ENCODE assay signal across 14 mouse cellular contexts in genomic region chr13:43272303-43273135, GRCm38 (mm10). TPM values are rescaled to one million over a fixed set of nuclear protein-coding genes. Genes with fewer than 3 reads are reported as not detected.
DNase-seq lines count a peak whose midpoint lies in the region; ATAC-seq and TF ChIP-seq lines count a peak whose summit lies in the region.
"Had no signal": no experiment of that assay in that cellular context is flagged by ENCODE, and none has a peak within 500 bp of the region (broad histone marks: within the 10 kb centered on the region; RNA-seq: fewer than 3 reads in every experiment).

No protein-coding gene starts in this region.

- H3K9ac ChIP-seq in heart, embryonic 12.5 days: no peak overlapping the region
- H3K9ac ChIP-seq in lung, postnatal 0 days (replicated peaks; ENCODE audit: low read depth): no peak overlapping the region
- no peak overlapping the region for H3K9ac ChIP-seq in embryonic facial prominence, embryonic 15.5 days
- no peak overlapping the region for H3K9ac ChIP-seq in liver, postnatal 0 days (replicated peaks)

- peaks cover 35% of the 10 kb centered on the region for H3K4me1 ChIP-seq in heart, embryonic 12.5 days (replicated peaks)
- H3K4me1 ChIP-seq in heart, embryonic 10.5 days: peaks cover 48% of the 10 kb centered on the region
- H3K4me1 ChIP-seq in lung, postnatal 0 days (ENCODE audit: insufficient read depth, low read depth, low read length): no peaks in the 10 kb centered on the region; the same call in 1 of the 2 replicates
- peaks cover 18% of the 10 kb centered on the region for H3K4me1 ChIP-seq in embryonic facial prominence, embryonic 15.5 days
- H3K4me1 ChIP-seq in olfactory bulb, adult 2 months (ENCODE audit: control insufficient read depth, insufficient read depth, low read length): peaks cover 33% of the 10 kb centered on the region
- H3K4me1 ChIP-seq in liver, postnatal 0 days (ENCODE audit: insufficient read depth): peaks cover 8% of the 10 kb centered on the region; the same call in 1 of the 2 replicates

- no peak overlapping the region for H3K4me2 ChIP-seq in heart, embryonic 12.5 days
- H3K4me2 ChIP-seq in lung, postnatal 0 days (replicated peaks; ENCODE audit: low read depth, low read length): no peak overlapping the region
- H3K4me2 ChIP-seq in embryonic facial prominence, embryonic 15.5 days (replicated peaks): no peak overlapping the region
- no peak overlapping the region for H3K4me2 ChIP-seq in liver, postnatal 0 days (ENCODE audit: low read depth, low read length)
- H3K4me2 ChIP-seq: liver, embryonic 11.5 days had no signal

- 54% methylated on average over 13 of the region's 13 CpGs for WGBS in heart, embryonic 12.5 days
- WGBS in heart, embryonic 10.5 days: 69% methylated on average over 13 of the region's 13 CpGs
- WGBS in lung, postnatal 0 days: 56% methylated on average over 13 of the region's 13 CpGs
- WGBS in embryonic facial prominence, embryonic 15.5 days: 52% methylated on average over 13 of the region's 13 CpGs
- WGBS in olfactory bulb, adult 2 months: 53% methylated on average over 13 of the region's 13 CpGs
- WGBS in liver, postnatal 0 days (ENCODE audit: insufficient replicate concordance): 78% methylated on average over 13 of the region's 13 CpGs

- DNase-seq in heart, embryonic 10.5 days (ENCODE audit: low spot score): no peak
- DNase-seq in lung, postnatal 0 days (ENCODE audit: low spot score): no peak
- DNase-seq in lung, postnatal 14 days: no peak
- DNase-seq in liver, postnatal 0 days: no peak
- DNase-seq: cerebellum, adult 11 months; gastrocnemius, postnatal 14 days; retina, postnatal 1 day had no signal

- H3K27me3 ChIP-seq in heart, embryonic 12.5 days (replicated peaks): no peaks in the 10 kb centered on the region
- H3K27me3 ChIP-seq in heart, embryonic 10.5 days (ENCODE audit: insufficient read depth, poor library complexity, severe bottlenecking): no peaks in the 10 kb centered on the region
- H3K27me3 ChIP-seq in lung, postnatal 0 days (replicated peaks; ENCODE audit: insufficient read depth, low read length): no peaks in the 10 kb centered on the region
- no peaks in the 10 kb centered on the region for H3K27me3 ChIP-seq in embryonic facial prominence, embryonic 15.5 days
- H3K27me3 ChIP-seq in liver, postnatal 0 days (ENCODE audit: insufficient read depth, low read length): no peaks in the 10 kb centered on the region
- H3K27me3 ChIP-seq: CH12.LX had no signal

- no peak for TF ChIP-seq EP300 in lung, postnatal 0 days (IDR thresholded peaks at IDR 0.05)
- TF ChIP-seq EP300 in liver, postnatal 0 days (IDR thresholded peaks at IDR 0.05; ENCODE audit: low read depth): no peak

- H3K36me3 ChIP-seq in heart, embryonic 12.5 days: peaks cover 4% of the 10 kb centered on the region
- peaks cover 3% of the 10 kb centered on the region for H3K36me3 ChIP-seq in heart, embryonic 10.5 days
- H3K36me3 ChIP-seq in lung, postnatal 0 days (ENCODE audit: insufficient read depth, low read length): no peaks in the 10 kb centered on the region
- H3K36me3 ChIP-seq in embryonic facial prominence, embryonic 15.5 days: no peaks in the 10 kb centered on the region
- H3K36me3 ChIP-seq in liver, postnatal 0 days (replicated peaks; ENCODE audit: insufficient read depth, low read length): no peaks in the 10 kb centered on the region

- ATAC-seq in heart, embryonic 12.5 days (ENCODE audit: insufficient number of reproducible peaks, low FRiP score): 0 out of 2 replicates have a peak, but pooled peaks have one; percentile 27
- peak; percentile 27; the same call in 1 of the 2 replicates for ATAC-seq in lung, postnatal 0 days
- ATAC-seq in embryonic facial prominence, embryonic 15.5 days (ENCODE audit: insufficient number of reproducible peaks, low FRiP score, low TSS enrichment, low read depth): no peak
- no peak for ATAC-seq in liver, postnatal 0 days
- ATAC-seq: forebrain, embryonic 16.5 days; hindbrain, embryonic 16.5 days had no signal

- H3K9me3 ChIP-seq in heart, embryonic 12.5 days (replicated peaks): peaks cover 4% of the 10 kb centered on the region; the same call in 1 of the 2 replicates
- no peaks in the 10 kb centered on the region for H3K9me3 ChIP-seq in heart, embryonic 10.5 days
- no peaks in the 10 kb centered on the region for H3K9me3 ChIP-seq in lung, postnatal 0 days (ENCODE audit: low read length)
- no peaks in the 10 kb centered on the region for H3K9me3 ChIP-seq in embryonic facial prominence, embryonic 15.5 days (replicated peaks)
- no peaks in the 10 kb centered on the region for H3K9me3 ChIP-seq in liver, postnatal 0 days (ENCODE audit: low read length)

- H3K27ac ChIP-seq in heart, embryonic 12.5 days (ENCODE audit: poor library complexity, severe bottlenecking): no peak overlapping the region
- no peak overlapping the region for H3K27ac ChIP-seq in heart, embryonic 10.5 days
- no peak overlapping the region for H3K27ac ChIP-seq in lung, postnatal 0 days (ENCODE audit: low read length)
- 0 out of 2 replicates have a peak overlapping the region, but pooled peaks have one; percentile 30 for H3K27ac ChIP-seq in embryonic facial prominence, embryonic 15.5 days (replicated peaks)
- H3K27ac ChIP-seq in olfactory bulb, adult 2 months (ENCODE audit: insufficient read depth, low read depth, low read length): peak overlapping the region; percentile 36
- H3K27ac ChIP-seq in liver, postnatal 0 days (ENCODE audit: low read depth): no peak overlapping the region

- H3K4me3 ChIP-seq in heart, embryonic 12.5 days: no peak overlapping the region
- no peak overlapping the region for H3K4me3 ChIP-seq in heart, embryonic 10.5 days
- H3K4me3 ChIP-seq in lung, postnatal 0 days (ENCODE audit: low read depth, low read length): no peak overlapping the region
- no peak overlapping the region for H3K4me3 ChIP-seq in embryonic facial prominence, embryonic 15.5 days (replicated peaks)
- H3K4me3 ChIP-seq in olfactory bulb, adult 2 months (ENCODE audit: insufficient read depth, low read depth, low read length): no peak overlapping the region
- H3K4me3 ChIP-seq in liver, postnatal 0 days (ENCODE audit: low read depth, low read length): no peak overlapping the region

- TF ChIP-seq POLR2A in olfactory bulb, adult 2 months (IDR thresholded peaks at IDR 0.05; ENCODE audit: insufficient read depth, low read depth, low read length): no peak

- TF ChIP-seq CTCF in lung, postnatal 0 days (IDR thresholded peaks at IDR 0.05): no peak
- TF ChIP-seq CTCF in olfactory bulb, adult 2 months (IDR thresholded peaks at IDR 0.05; ENCODE audit: insufficient read depth, low read depth, low read length): no peak
- no peak for TF ChIP-seq CTCF in liver, postnatal 0 days (IDR thresholded peaks at IDR 0.05; ENCODE audit: low read depth)

RNA-seq across cellular contexts. Expression of gene Gfod1, which starts 31.5 kb away (rescaled TPM):
- polyA plus RNA-seq in heart, embryonic 12.5 days (2016; fragmentation: Nextera tagmentation; extraction: Ambion mirVana): 0.98 and 1.0 TPM in 2 replicates
- 0.88 and 0.99 TPM in 2 replicates for polyA plus RNA-seq in heart, embryonic 10.5 days (2016; fragmentation: Nextera tagmentation; extraction: Ambion mirVana)
- 1.6 and 2.0 TPM in 2 replicates for polyA plus RNA-seq in lung, postnatal 0 days (2015; fragmentation: Nextera tagmentation; extraction: Ambion mirVana)
- polyA plus RNA-seq in embryonic facial prominence, embryonic 15.5 days (2015; fragmentation: Nextera tagmentation; extraction: Ambion mirVana): 1.0 TPM in 2 replicates
- polyA plus RNA-seq in olfactory bulb, adult 2 months (2012; ENCODE audit: insufficient read depth, insufficient read length, low replicate concordance, missing spikeins): not detected in 2 replicates
- polyA plus RNA-seq in liver, postnatal 0 days (2015; fragmentation: Nextera tagmentation; extraction: Ambion mirVana): 0.58 and 0.81 TPM in 2 replicates

Comparison
In these comparisons a context has a peak if more than half of its experiments do, and no peak if none do; other contexts are left out.
1. ATAC-seq: peak in heart, embryonic 12.5 days (single experiment) and lung, postnatal 0 days (single experiment); none in embryonic facial prominence, embryonic 15.5 days (single experiment) and liver, postnatal 0 days (single experiment).
2. H3K27ac ChIP-seq: peak in embryonic facial prominence, embryonic 15.5 days (single experiment) and olfactory bulb, adult 2 months (single experiment); none in heart, embryonic 12.5 days (single experiment), heart, embryonic 10.5 days (single experiment), lung, postnatal 0 days (single experiment) and liver, postnatal 0 days (single experiment).